Mouse (Mus musculus) cortical plate, adult 2 months (tissue): Measurements from ENCODE around the gene Gm16503.
"Not testable (repeated sequence)": the region's sequence is repeated elsewhere in the genome, so short reads cannot be mapped to it uniquely, and the experiment has no call there.

Experiments
- CTCF ChIP-seq: fragments of 200-500 bp; IDR thresholded peaks from 2 replicates; pipeline ENCODE4 v1.5.1; 2011; ENCODE audit warnings: mild to moderate bottlenecking, control low read depth, low read length; ENCODE audit not compliant: insufficient read depth; ENCODE audit errors: extremely low read depth
- POLR2A ChIP-seq: fragments of 200-500 bp; IDR thresholded peaks from 2 replicates; pipeline ENCODE4 v1.6.1; 2011; ENCODE audit warnings: mild to moderate bottlenecking, low read length, control low read depth; ENCODE audit not compliant: insufficient read depth; ENCODE audit errors: extremely low read depth

GRCm38 (mm10) chr4:147554361-147554760, 14.3 kb downstream of the Gm16503 start:
- TF ChIP-seq CTCF, POLR2A: not testable (repeated sequence)
